Mouse (Mus musculus) hindbrain, embryonic 16.5 days (tissue): Measurements from ENCODE around the gene Dgkq. TPM values are rescaled to one million over a fixed set of nuclear protein-coding genes. Genes with fewer than 3 reads are reported as not detected.

Experiments used
- ATAC-seq: fragments of 200-750 bp; cut with Nextera tagmentation; 2 replicates; pipeline ENCODE4 v1.8.0; 2017; ENCODE audit warnings: moderate TSS enrichment, moderate library complexity
- H3K27ac ChIP-seq: fragments of 300-500 bp; sonication (generic); 2 replicates; pipeline ENCODE4 v1.5.1; 2014; ENCODE audit warnings: low read depth, mild to moderate bottlenecking, control low read depth, low read length, moderate library complexity
- H3K27me3 ChIP-seq: fragments of 300-500 bp; sonication (generic); replicated peaks from 2 replicates; pipeline ENCODE4 v1.6.1; 2014; ENCODE audit warnings: low read length; ENCODE audit not compliant: control insufficient read depth, insufficient read depth
- H3K36me3 ChIP-seq: fragments of 300-500 bp; sonication (generic); 2 replicates; pipeline ENCODE4 v1.6.1; 2014; ENCODE audit warnings: mild to moderate bottlenecking, low read length, moderate library complexity, mixed read lengths; ENCODE audit not compliant: control insufficient read depth, insufficient read depth
- H3K4me1 ChIP-seq: fragments of 300-500 bp; sonication (generic); 2 replicates; pipeline ENCODE4 v1.6.1; 2014; ENCODE audit warnings: low read depth, low read length; ENCODE audit not compliant: control insufficient read depth, insufficient read depth
- H3K4me2 ChIP-seq: fragments of 300-500 bp; sonication (generic); 2 replicates; pipeline ENCODE4 v1.6.1; 2014; ENCODE audit warnings: mild to moderate bottlenecking, low read length, control low read depth, moderate library complexity
- H3K4me3 ChIP-seq: fragments of 300-500 bp; sonication (generic); 2 replicates; pipeline ENCODE4 v1.5.1; 2014; ENCODE audit warnings: mild to moderate bottlenecking, low read length, control low read depth, moderate library complexity
- H3K9ac ChIP-seq: fragments of 300-500 bp; sonication (generic); 2 replicates; pipeline ENCODE4 v1.6.1; 2014; ENCODE audit warnings: low read depth, mild to moderate bottlenecking, control low read depth, low read length, moderate library complexity
- H3K9me3 ChIP-seq: fragments of 300-500 bp; sonication (generic); 2 replicates; pipeline ENCODE4 v1.6.1; 2014; ENCODE audit warnings: mild to moderate bottlenecking, low read length, moderate library complexity; ENCODE audit not compliant: control insufficient read depth
- WGBS: fragments of 180-500 bp; shearing (Covaris S2); extraction: QIAGEN DNeasy Blood & Tissue Kit; methylation state at CpG from one replicate; pipeline ENCODE4 v1.1.7; 2014; 5-methylcytosine and 5-hydroxymethylcytosine counted together
- polyA plus RNA-seq: library from polyadenylated mRNA; unstranded; fragments of >200 nt; fragmentation: Nextera tagmentation; extraction: Ambion mirVana; gene quantifications from 2 replicates; pipeline ENCODE4 v1.2.1, GENCODE M21; 2015

Dgkq gene
- polyA plus RNA-seq, 1 experiment from 2014 or later = 26.6 TPM

DNA sequence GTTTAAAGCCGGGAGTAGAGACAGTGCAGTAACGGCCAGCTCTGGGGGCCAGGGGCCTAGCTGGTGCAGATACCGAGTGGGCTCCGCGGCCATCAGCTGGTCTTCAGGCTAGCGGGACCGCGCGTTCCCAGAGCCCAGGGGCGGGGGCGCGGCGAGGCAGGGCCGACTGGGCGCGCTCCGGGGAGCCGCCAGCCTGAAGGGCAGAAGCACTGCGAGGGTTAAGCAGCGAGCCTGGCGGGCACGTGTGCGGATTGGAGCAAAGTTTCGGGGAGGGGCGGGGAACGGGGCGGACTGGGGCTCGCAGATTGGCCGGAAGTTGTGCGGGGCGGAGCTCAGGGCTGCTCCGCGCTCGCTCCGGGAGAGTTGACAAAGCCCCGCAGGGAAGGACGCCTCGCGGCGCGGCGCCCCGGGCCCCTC lies 24.4 kb upstream of the Dgkq start:
- Histone ChIP-seq H3K27me3 (peaks cover 25% of the 10 kb centered on the region), H3K4me1 (peaks cover 18% of the 10 kb centered on the region), H3K9ac (peak overlapping the region; percentile 66), H3K27ac (no peak overlapping the region), H3K36me3 (no peaks in the 10 kb centered on the region), H3K4me2 (peak overlapping the region; percentile 98), H3K4me3 (peak overlapping the region; percentile 90), H3K9me3 (no peaks in the 10 kb centered on the region)
- WGBS = under 1% methylated on average over 38 of the region's 43 CpGs
- peak; percentile 93 for ATAC-seq

GRCm38 (mm10) chr5:108692271-108692670 lies 22.8 kb upstream of the Dgkq start, which contains the start of gene Fgfrl1:
Fgfrl1 (plus strand) TSS chr5:108692382.
- Histone ChIP-seq H3K36me3 (no peaks in the 10 kb centered on the region), H3K27ac (no peak within 1 kb of the TSS), H3K4me2 (peak within 1 kb of the TSS; percentile 98), H3K9me3 (no peaks in the 10 kb centered on the region), H3K9ac (no peak within 1 kb of the TSS; the same call in none of the 2 replicates), H3K27me3 (peaks cover 25% of the 10 kb centered on the region), H3K4me1 (peaks cover 18% of the 10 kb centered on the region), H3K4me3 (peak within 1 kb of the TSS; percentile 90)
- 4% methylated on average over 18 of the region's 18 CpGs for WGBS
- no peak for ATAC-seq

- Histone ChIP-seq H3K4me3 (no peak overlapping the region), H3K4me1 (peaks cover 18% of the 10 kb centered on the region), H3K27me3 (peaks cover 25% of the 10 kb centered on the region), H3K27ac (no peak overlapping the region), H3K9me3 (no peaks in the 10 kb centered on the region), H3K36me3 (no peaks in the 10 kb centered on the region), H3K9ac (no peak overlapping the region), H3K4me2 (no peak overlapping the region)
- 73% methylated on average over 4 of the region's 4 CpGs for WGBS
- ATAC-seq = no peak
Measured at GRCm38 (mm10) chr5:108691152-108691551, 21.7 kb upstream of the Dgkq start.

GRCm38 (mm10) chr5:108689091-108689490 lies 19.6 kb upstream of the Dgkq start:
- H3K4me2 ChIP-seq = no peak overlapping the region
- no peak overlapping the region for H3K27ac ChIP-seq
- no peaks in the 10 kb centered on the region for H3K36me3 ChIP-seq
- WGBS = 61% methylated on average over 5 of the region's 5 CpGs
- H3K9ac ChIP-seq = no peak overlapping the region
- H3K4me1 ChIP-seq = peaks cover 9% of the 10 kb centered on the region; the same call in 1 of the 2 replicates
- no peaks in the 10 kb centered on the region for H3K9me3 ChIP-seq
- no peak overlapping the region for H3K4me3 ChIP-seq
- peaks cover 19% of the 10 kb centered on the region for H3K27me3 ChIP-seq
- no peak for ATAC-seq

- Histone ChIP-seq H3K27me3 (no peaks in the 10 kb centered on the region), H3K4me3 (no peak overlapping the region), H3K4me1 (peaks cover 12% of the 10 kb centered on the region), H3K9ac (no peak overlapping the region), H3K4me2 (no peak overlapping the region), H3K27ac (no peak overlapping the region), H3K36me3 (no peaks in the 10 kb centered on the region), H3K9me3 (no peaks in the 10 kb centered on the region)
- 93% methylated on average over 6 of the region's 6 CpGs for WGBS
- no peak for ATAC-seq
Measured at GRCm38 (mm10) chr5:108680871-108681270, 11.4 kb upstream of the Dgkq start.

DNA sequence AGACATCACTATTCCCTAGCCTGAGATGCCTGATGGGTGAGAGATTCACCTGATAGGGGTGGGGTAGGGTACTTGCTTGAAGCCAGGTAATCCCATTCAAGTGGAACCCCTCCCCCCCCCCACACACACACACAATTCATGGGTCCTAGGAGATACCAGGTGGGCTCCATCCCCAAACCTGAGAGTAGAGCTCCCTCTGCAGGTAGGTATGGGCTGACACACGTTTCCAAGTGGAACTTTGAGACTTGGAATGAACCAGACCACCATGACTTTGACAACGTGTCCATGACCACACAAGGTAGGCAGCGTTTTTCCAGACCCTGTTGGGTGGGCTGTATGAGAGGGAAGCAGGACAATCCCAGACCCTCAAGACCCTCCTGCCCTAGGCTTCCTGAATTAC lies 10.4 kb upstream of the Dgkq start:
- H3K4me3 ChIP-seq = no peak overlapping the region
- WGBS = 59% methylated on average over 3 of the region's 3 CpGs
- H3K9me3 ChIP-seq = no peaks in the 10 kb centered on the region
- ATAC-seq = no peak
- no peaks in the 10 kb centered on the region for H3K27me3 ChIP-seq
- no peak overlapping the region for H3K9ac ChIP-seq
- H3K36me3 ChIP-seq = no peaks in the 10 kb centered on the region
- H3K27ac ChIP-seq = no peak overlapping the region
- no peak overlapping the region for H3K4me2 ChIP-seq
- H3K4me1 ChIP-seq = peaks cover 12% of the 10 kb centered on the region

DNA sequence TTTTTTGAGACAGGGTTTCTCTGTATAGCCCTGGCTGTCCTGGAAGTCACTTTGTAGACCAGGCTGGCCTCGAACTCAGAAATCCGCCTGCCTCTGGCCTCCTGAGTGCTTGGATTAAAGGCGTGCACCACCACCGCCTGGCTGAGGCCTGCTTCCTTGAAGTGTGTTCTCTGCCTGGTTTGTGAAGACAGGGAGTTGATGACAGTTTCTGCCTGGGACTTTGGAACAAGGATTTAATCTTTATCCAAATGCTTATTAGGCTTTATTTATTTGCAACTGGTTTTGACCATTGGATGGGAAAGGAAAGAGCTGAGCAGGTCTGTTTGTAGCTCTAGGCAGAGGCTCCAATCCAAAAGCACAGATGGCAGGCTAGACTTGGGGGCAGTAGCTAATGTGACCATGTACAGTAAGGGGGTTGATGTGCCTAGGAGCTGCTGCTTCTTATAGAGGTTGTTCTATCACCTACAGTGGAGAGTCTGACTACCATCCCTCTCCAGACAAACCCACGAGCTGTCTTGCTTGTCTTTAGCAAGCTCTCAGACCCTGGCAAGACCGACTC lies 8.9 kb upstream of the Dgkq start:
- no peak overlapping the region for H3K4me3 ChIP-seq
- no peaks in the 10 kb centered on the region for H3K9me3 ChIP-seq
- H3K4me2 ChIP-seq = no peak overlapping the region
- 88% methylated on average over 6 of the region's 6 CpGs for WGBS
- peaks cover 2% of the 10 kb centered on the region for H3K36me3 ChIP-seq
- H3K9ac ChIP-seq = no peak overlapping the region
- no peaks in the 10 kb centered on the region for H3K27me3 ChIP-seq
- ATAC-seq = no peak
- H3K27ac ChIP-seq = no peak overlapping the region
- peaks cover 12% of the 10 kb centered on the region for H3K4me1 ChIP-seq

- H3K36me3 ChIP-seq = peaks cover 6% of the 10 kb centered on the region
- peak; percentile 92 for ATAC-seq
- no peaks in the 10 kb centered on the region for H3K27me3 ChIP-seq
- peak overlapping the region; percentile 57 for H3K4me2 ChIP-seq
- peaks cover 12% of the 10 kb centered on the region for H3K4me1 ChIP-seq
- H3K9ac ChIP-seq = peak overlapping the region; percentile 58
- no peaks in the 10 kb centered on the region for H3K9me3 ChIP-seq
- 3% methylated on average over 25 of the region's 25 CpGs for WGBS
- peak overlapping the region; percentile 33 for H3K4me3 ChIP-seq
- peak overlapping the region; percentile 87 for H3K27ac ChIP-seq
Measured at GRCm38 (mm10) chr5:108677605-108678295, 8.3 kb upstream of the Dgkq start.

DNA sequence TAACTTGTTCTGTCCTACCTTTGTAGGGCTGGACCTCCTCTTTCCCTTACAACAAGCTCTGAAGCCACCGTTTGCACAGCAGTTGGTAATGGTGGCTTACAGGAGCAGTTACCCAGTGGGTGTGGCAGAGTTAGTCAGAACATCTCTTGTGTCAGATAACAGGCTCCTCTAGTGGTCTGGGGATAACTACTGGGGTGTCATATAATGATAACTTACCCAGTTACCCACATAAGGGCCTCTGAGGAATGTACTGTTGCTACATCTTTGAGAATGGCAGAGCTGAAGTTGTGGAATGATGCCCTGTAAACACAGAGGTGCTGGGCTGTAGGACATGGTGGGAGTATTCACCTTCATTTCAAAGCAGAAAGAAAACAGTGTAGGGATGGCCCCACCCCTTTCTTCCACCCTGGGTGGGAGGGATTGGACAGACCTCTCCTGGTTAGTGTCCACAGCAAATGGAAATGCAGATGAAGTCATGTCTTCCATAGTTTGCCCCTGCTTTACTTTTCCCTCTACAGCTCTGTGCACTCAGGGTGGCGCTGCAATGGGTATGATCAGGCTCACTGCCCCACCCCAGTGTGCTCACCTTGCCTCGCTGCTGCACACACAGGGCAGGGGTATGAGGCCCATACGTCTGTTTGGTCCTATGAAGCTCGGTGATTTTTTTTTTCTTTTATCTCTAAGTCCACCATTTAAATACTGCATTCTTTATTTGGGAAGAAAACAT lies 7.5 kb upstream of the Dgkq start:
- H3K4me3 ChIP-seq = peak overlapping the region; percentile 33
- ATAC-seq = peak; percentile 60
- H3K9me3 ChIP-seq = no peaks in the 10 kb centered on the region
- peak overlapping the region; percentile 57 for H3K4me2 ChIP-seq
- H3K9ac ChIP-seq = peak overlapping the region; percentile 58
- no peaks in the 10 kb centered on the region for H3K27me3 ChIP-seq
- peaks cover 14% of the 10 kb centered on the region for H3K36me3 ChIP-seq
- 9% methylated on average over 5 of the region's 5 CpGs for WGBS
- peaks cover 12% of the 10 kb centered on the region for H3K4me1 ChIP-seq
- H3K27ac ChIP-seq = peak overlapping the region; percentile 87
